Mouse (Mus musculus) liver, embryonic 11.5 days (tissue): ENCODE measurements around the gene Rab3c. TPM values are rescaled to one million over a fixed set of nuclear protein-coding genes. Genes with fewer than 3 reads are reported as not detected.

Experiments used
- ATAC-seq: fragments of 200-750 bp; cut with Nextera tagmentation; replicated peaks from 2 replicates; pipeline ENCODE4 v1.8.0; 2017; ENCODE audit warnings: moderate number of reproducible peaks, mild to moderate bottlenecking, moderate TSS enrichment, moderate library complexity; ENCODE audit not compliant: low FRiP score
- DNase-seq: peaks from one replicate; pipeline ENCODE4 v3.0.0-alpha.2; 2017; ENCODE audit warnings: low spot score
- H3K27ac ChIP-seq: fragments of 300-500 bp; sonication (generic); 2 replicates; pipeline ENCODE4 v1.5.1; 2014; ENCODE audit warnings: mild to moderate bottlenecking, low read depth, low read length, control low read depth
- H3K27me3 ChIP-seq: fragments of 300-500 bp; sonication (generic); replicated peaks from 2 replicates; pipeline ENCODE4 v1.6.1; 2014; ENCODE audit warnings: low read length, mixed read lengths; ENCODE audit not compliant: control insufficient read depth, insufficient read depth
- H3K36me3 ChIP-seq: fragments of 300-500 bp; sonication (generic); 2 replicates; pipeline ENCODE4 v1.6.1; 2014; ENCODE audit warnings: mild to moderate bottlenecking, low read length, moderate library complexity, mixed read lengths; ENCODE audit not compliant: control insufficient read depth, insufficient read depth
- H3K4me1 ChIP-seq: fragments of 300-500 bp; sonication (generic); replicated peaks from 2 replicates; pipeline ENCODE4 v1.6.1; 2014; ENCODE audit warnings: low read length, mixed read lengths; ENCODE audit not compliant: control insufficient read depth, insufficient read depth
- H3K4me2 ChIP-seq: fragments of 300-500 bp; sonication (generic); 2 replicates; pipeline ENCODE4 v1.6.1; 2014; ENCODE audit warnings: mild to moderate bottlenecking, control low read depth, moderate library complexity
- H3K4me3 ChIP-seq: fragments of 300-500 bp; sonication (generic); 2 replicates; pipeline ENCODE4 v1.5.1; 2014; ENCODE audit warnings: low read depth, low read length, control low read depth
- H3K9ac ChIP-seq: fragments of 300-500 bp; sonication (generic); 2 replicates; pipeline ENCODE4 v1.6.1; 2014; ENCODE audit warnings: low read depth, low read length, control low read depth
- H3K9me3 ChIP-seq: fragments of 300-500 bp; sonication (generic); 2 replicates; pipeline ENCODE4 v1.6.1; 2016; ENCODE audit warnings: low read length, inconsistent platforms, mixed read lengths; ENCODE audit not compliant: control insufficient read depth
- WGBS: fragments of 180-500 bp; shearing (Covaris S2); extraction: QIAGEN DNeasy Blood & Tissue Kit; methylation state at CpG from one replicate; pipeline ENCODE4 v1.1.7; 2014; 5-methylcytosine and 5-hydroxymethylcytosine counted together
- polyA plus RNA-seq: library from polyadenylated mRNA; unstranded; fragments of >200 nt; fragmentation: Nextera tagmentation; extraction: Ambion mirVana; gene quantifications from 2 replicates; pipeline ENCODE4 v1.2.1, GENCODE M21; 2014

Gene Rab3c
- polyA plus RNA-seq, 1 experiment from 2014 or later: 0.41 TPM

DNA sequence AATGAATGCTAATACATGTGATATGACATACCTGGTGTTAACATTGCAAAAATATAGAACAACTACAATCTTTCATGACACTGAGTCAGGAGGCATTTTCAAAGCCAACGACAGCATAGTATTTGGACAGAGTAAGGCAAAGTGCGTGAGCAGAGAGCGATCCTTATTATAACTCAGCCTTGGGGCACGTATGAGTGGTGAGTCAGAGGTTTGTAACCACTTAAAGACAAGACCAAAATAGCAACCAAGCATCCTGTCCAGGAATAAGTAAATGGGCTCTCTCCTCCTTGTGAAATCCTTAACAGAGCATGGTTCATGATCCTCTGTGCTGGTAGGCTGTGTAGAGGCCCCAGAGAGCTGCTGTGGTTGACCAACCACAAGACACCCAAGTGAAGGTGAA lies 50.8 kb downstream of the Rab3c start:
- Histone ChIP-seq H3K4me1 (no peaks in the 10 kb centered on the region), H3K4me3 (no peak overlapping the region), H3K27ac (no peak overlapping the region), H3K4me2 (no peak overlapping the region), H3K27me3 (no peaks in the 10 kb centered on the region), H3K36me3 (no peaks in the 10 kb centered on the region), H3K9ac (no peak overlapping the region), H3K9me3 (no peaks in the 10 kb centered on the region)
- ATAC-seq (no peak), DNase-seq (no peak)
- WGBS: 87% methylated on average over 4 of the region's 4 CpGs

DNA sequence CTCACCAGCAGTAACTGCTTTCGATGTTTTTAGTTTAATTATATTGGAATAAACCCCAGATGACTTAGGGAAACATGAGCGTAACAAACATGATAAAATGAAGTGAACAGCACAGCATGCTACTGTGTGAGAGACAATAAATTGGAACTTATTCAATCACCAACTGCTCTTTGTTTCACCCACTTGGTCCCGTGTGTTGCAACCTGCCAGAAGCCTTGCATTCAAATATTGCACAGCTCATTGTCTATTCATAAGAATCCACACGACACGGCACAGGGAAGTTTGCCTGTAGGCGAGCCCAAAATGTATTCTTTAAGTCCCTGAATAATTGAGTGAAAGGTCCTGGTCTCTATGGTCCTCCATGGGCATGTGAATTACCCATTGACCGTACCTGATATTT lies 61.6 kb downstream of the Rab3c start:
- WGBS: 88% methylated on average over 7 of the region's 7 CpGs
- DNase-seq: no peak
- H3K27me3 ChIP-seq: no peaks in the 10 kb centered on the region
- no peaks in the 10 kb centered on the region for H3K4me1 ChIP-seq
- no peaks in the 10 kb centered on the region for H3K36me3 ChIP-seq
- H3K4me2 ChIP-seq: no peak overlapping the region
- no peak for ATAC-seq
- H3K9ac ChIP-seq: no peak overlapping the region
- no peak overlapping the region for H3K4me3 ChIP-seq
- H3K27ac ChIP-seq: no peak overlapping the region
- no peaks in the 10 kb centered on the region for H3K9me3 ChIP-seq

DNA sequence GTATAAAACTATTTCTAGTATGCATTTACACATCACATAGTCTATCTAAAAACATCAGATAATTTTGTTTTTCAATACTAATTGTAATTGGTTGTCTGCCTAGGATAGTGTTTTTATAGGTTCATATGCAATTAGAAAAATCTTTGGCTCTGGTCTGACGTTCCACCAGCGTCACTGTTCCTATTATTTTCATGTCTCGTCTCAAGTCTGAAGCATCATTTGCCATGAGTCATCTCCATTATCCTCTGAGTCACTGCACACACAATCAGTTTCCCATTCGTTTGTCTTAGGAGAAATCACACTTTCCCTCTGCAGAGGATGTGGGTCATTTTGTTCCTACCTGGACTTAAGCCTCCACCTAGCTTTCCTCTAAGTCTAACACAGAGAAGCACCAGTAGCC lies 62.3 kb downstream of the Rab3c start:
- Histone ChIP-seq H3K9ac (no peak overlapping the region), H3K9me3 (no peaks in the 10 kb centered on the region), H3K27me3 (no peaks in the 10 kb centered on the region), H3K27ac (no peak overlapping the region), H3K36me3 (no peaks in the 10 kb centered on the region), H3K4me1 (no peaks in the 10 kb centered on the region), H3K4me2 (no peak overlapping the region), H3K4me3 (no peak overlapping the region)
- 79% methylated on average over 4 of the region's 4 CpGs for WGBS
- ATAC-seq (no peak), DNase-seq (no peak)

DNA sequence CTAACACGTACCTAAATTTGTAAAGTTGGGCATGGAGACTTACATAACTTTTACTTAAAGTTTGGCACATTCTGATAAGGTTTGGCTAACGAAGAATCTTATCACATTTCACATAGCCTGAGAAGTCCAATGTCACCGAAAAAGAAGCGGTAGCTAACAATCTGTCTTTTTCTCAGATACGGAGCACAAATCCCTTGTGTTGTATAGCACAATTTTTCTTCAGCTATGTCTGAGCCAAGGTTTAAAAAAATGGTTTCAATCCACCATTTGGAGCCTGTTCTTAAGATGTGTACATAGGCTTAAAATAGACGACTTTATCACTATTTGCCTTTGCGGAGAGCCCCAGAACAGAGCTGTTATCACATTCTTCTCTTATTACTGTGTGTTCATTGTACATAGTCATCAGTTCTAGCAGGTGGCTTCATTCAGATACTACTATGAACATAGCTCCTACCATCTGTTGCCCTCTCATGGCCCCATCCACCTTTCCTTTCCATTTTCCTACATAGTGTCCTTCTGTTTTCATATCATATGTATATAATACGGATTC lies 69.2 kb downstream of the Rab3c start:
- WGBS: 75% methylated on average over 8 of the region's 8 CpGs
- no peak overlapping the region for H3K4me2 ChIP-seq
- ATAC-seq: no peak

DNA sequence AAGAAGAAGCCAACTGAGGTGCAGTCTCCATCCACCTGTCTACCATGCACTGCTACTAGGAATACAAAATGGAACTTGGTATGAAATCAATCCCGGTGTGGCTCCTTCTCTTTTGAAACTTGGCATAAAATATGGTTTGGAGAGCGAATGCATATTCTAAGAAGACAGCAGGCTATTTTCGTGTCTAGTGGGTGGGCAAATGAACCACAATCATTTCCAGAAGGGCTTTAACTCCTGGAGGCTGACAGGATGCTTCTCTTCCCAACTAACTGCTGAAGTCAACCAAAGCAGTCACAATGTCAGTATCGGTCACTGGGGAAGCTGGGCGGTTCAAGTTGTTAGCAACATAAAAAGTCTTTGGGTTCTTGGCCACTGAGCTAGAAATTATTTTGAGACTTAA lies 81.9 kb downstream of the Rab3c start:
- Histone ChIP-seq H3K27me3 (no peaks in the 10 kb centered on the region), H3K9ac (no peak overlapping the region), H3K4me1 (no peaks in the 10 kb centered on the region), H3K36me3 (no peaks in the 10 kb centered on the region), H3K27ac (no peak overlapping the region), H3K4me2 (no peak overlapping the region), H3K4me3 (no peak overlapping the region), H3K9me3 (no peaks in the 10 kb centered on the region)
- ATAC-seq (no peak), DNase-seq (no peak)
- 78% methylated on average over 5 of the region's 5 CpGs for whole genome bisulfite sequencing

More for the DNA sequence above, 69.2 kb downstream of the Rab3c start:
- Histone ChIP-seq H3K4me3 (no peak overlapping the region), H3K27me3 (no peaks in the 10 kb centered on the region), H3K4me1 (no peaks in the 10 kb centered on the region), H3K9me3 (no peaks in the 10 kb centered on the region), H3K27ac (no peak overlapping the region), H3K36me3 (no peaks in the 10 kb centered on the region), H3K9ac (no peak overlapping the region)
- no peak for DNase-seq

DNA sequence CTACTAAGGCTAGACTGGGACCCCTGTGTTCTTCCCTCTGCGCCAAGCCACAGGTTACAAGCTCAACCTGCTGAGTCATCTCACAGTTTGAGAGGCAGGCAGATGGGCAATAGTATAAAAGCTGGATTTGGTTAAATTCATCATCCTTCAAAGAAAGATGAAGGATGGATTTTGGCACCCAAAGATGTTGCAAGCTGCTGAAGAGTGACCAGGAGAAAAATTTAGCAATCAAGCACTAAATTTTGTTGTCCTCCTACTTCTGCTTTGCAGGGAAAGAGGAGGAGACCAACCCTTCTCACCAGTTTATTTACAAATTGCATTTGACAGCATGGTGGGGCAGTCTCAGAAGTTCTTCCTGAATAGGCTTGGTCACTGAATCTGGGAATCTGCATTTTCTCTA lies 90.8 kb downstream of the Rab3c start:
- no peaks in the 10 kb centered on the region for H3K27me3 ChIP-seq
- H3K4me1 ChIP-seq: no peaks in the 10 kb centered on the region
- no peak for ATAC-seq
- WGBS: 46% methylated on average over 1 of the region's 1 CpGs
- no peak for DNase-seq
- no peaks in the 10 kb centered on the region for H3K9me3 ChIP-seq
- no peak overlapping the region for H3K27ac ChIP-seq
- no peak overlapping the region for H3K9ac ChIP-seq
- no peak overlapping the region for H3K4me3 ChIP-seq
- no peaks in the 10 kb centered on the region for H3K36me3 ChIP-seq
- no peak overlapping the region for H3K4me2 ChIP-seq

DNA sequence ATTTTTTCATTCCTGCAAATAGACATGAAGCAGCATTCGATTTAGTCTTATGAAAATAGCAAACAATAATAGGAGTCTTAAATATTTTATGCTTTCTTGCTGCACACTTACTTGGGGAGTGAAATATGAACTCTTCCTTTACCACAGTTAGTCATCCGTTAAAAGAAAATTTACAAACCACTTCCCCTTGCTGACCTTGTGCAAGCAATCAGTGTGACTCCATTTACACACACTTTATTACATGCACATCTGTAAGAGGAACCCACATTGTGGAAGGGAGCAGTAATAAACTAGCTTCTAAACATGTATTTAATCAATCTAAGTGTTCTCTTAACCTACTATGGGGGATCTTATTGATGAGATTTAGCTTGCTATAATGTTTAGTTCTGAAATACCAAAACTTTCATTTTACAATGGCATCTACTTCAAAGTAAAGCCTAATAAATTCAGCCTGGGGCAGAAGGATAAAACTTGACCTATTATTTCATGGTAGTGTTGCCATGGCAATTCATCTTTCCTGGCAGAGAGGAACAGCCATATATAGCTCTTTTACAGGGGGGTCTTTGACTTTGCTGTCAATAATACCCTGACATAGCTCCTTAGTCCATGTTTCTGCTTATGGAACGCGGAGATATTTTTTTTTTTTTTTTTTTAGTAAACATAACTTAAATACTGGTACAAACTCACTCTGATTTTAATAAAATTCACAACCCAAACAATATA lies 95.7 kb downstream of the Rab3c start:
- Histone ChIP-seq H3K9ac (no peak overlapping the region), H3K4me2 (no peak overlapping the region), H3K9me3 (no peaks in the 10 kb centered on the region), H3K36me3 (no peaks in the 10 kb centered on the region), H3K27me3 (no peaks in the 10 kb centered on the region), H3K4me3 (no peak overlapping the region), H3K4me1 (no peaks in the 10 kb centered on the region), H3K27ac (no peak overlapping the region)
- ATAC-seq (no peak), DNase-seq (no peak)
- WGBS: 73% methylated on average over 4 of the region's 4 CpGs

DNA sequence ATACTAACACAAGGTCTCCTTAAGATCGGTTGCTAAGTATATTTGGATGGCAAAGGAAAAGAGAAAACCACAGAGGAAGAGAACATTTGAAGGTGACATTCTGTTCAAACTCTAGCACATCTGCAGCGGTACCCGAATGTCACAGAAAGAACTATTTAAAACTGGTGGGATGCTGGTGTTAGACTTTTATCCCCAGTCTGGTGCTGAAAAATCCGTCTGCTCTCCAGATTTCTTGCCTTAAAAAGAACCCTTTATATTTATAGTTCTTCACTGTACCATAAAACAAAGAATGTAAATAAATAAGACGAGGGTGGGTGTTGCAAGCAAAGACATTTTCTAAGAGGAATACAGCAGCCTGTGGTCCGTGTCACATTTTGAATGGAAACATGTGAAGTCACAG lies 105.1 kb downstream of the Rab3c start:
- Histone ChIP-seq H3K9ac (no peak overlapping the region), H3K4me3 (no peak overlapping the region), H3K27me3 (no peaks in the 10 kb centered on the region), H3K4me1 (no peaks in the 10 kb centered on the region), H3K4me2 (no peak overlapping the region), H3K27ac (no peak overlapping the region), H3K9me3 (no peaks in the 10 kb centered on the region), H3K36me3 (no peaks in the 10 kb centered on the region)
- DNase-seq: no peak
- 71% methylated on average over 6 of the region's 6 CpGs for WGBS
- ATAC-seq: no peak

DNA sequence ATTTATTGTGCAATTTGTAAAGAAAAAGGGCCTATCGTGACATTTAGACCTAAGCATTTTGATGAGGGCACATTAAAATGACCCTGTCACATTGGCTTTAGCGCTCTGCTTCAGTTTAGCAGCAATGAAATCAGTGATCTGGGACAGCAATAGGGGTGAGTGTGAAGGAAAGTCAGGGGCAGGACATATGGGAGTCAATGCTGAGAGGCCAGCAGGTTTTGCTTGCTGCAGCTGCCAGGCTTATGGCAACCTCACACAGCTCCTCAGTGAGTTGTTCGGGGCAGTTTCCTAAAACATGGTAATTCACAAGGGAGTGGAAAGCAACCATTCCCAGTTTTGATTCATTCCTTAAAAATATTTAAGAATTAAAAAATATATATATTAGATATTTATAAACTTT lies 111.1 kb downstream of the Rab3c start:
- Histone ChIP-seq H3K4me1 (no peaks in the 10 kb centered on the region), H3K4me2 (no peak overlapping the region), H3K4me3 (no peak overlapping the region), H3K9ac (no peak overlapping the region), H3K27ac (no peak overlapping the region), H3K27me3 (no peaks in the 10 kb centered on the region), H3K9me3 (no peaks in the 10 kb centered on the region), H3K36me3 (no peaks in the 10 kb centered on the region)
- WGBS: 81% methylated on average over 3 of the region's 3 CpGs
- ATAC-seq (no peak), DNase-seq (no peak)
